Mouse (Mus musculus) stomach, embryonic 15.5 days (tissue): ENCODE results near the gene Grin2b. TPM values are rescaled to one million over a fixed set of nuclear protein-coding genes. Genes with fewer than 3 reads are reported as not detected.

Source experiments
- ATAC-seq: fragments of 200-750 bp; cut with Nextera tagmentation; 2 replicates; pipeline ENCODE4 v1.8.0; 2017; ENCODE audit warnings: low read depth, moderate number of reproducible peaks, moderate TSS enrichment; ENCODE audit not compliant: insufficient read depth, low FRiP score
- H3K27ac ChIP-seq: fragments of 300-500 bp; sonication (generic); 2 replicates; pipeline ENCODE4 v1.5.1; 2015; ENCODE audit warnings: mild to moderate bottlenecking, inconsistent platforms
- H3K27me3 ChIP-seq: fragments of 300-500 bp; sonication (generic); replicated peaks from 2 replicates; pipeline ENCODE4 v1.6.1; 2015; ENCODE audit warnings: inconsistent platforms
- H3K36me3 ChIP-seq: fragments of 300-500 bp; sonication (generic); 2 replicates; pipeline ENCODE4 v1.6.1; 2015; ENCODE audit warnings: inconsistent platforms
- H3K4me1 ChIP-seq: fragments of 300-500 bp; sonication (generic); 2 replicates; pipeline ENCODE4 v1.6.1; 2015; ENCODE audit warnings: inconsistent platforms
- H3K4me2 ChIP-seq: fragments of 300-500 bp; sonication (generic); 2 replicates; pipeline ENCODE4 v1.6.1; 2015; ENCODE audit warnings: mild to moderate bottlenecking, inconsistent platforms
- H3K4me3 ChIP-seq: fragments of 300-500 bp; sonication (generic); replicated peaks from 2 replicates; pipeline ENCODE4 v1.5.1; 2015; ENCODE audit warnings: inconsistent platforms
- H3K9ac ChIP-seq: fragments of 300-500 bp; sonication (generic); 2 replicates; pipeline ENCODE4 v1.6.1; 2015; ENCODE audit warnings: inconsistent platforms
- H3K9me3 ChIP-seq: fragments of 300-500 bp; sonication (generic); 2 replicates; pipeline ENCODE4 v1.6.1; 2016; ENCODE audit warnings: inconsistent platforms
- WGBS: fragments of 180-500 bp; shearing (Covaris S2); methylation state at CpG from one replicate; pipeline ENCODE4 v1.1.7; 2015; 5-methylcytosine and 5-hydroxymethylcytosine counted together
- polyA plus RNA-seq: library from polyadenylated mRNA; unstranded; fragments of >200 nt; fragmentation: Nextera tagmentation; extraction: Ambion mirVana; gene quantifications from 2 replicates; pipeline ENCODE4 v1.2.1, GENCODE M21; 2015

Gene Grin2b
- polyA plus RNA-seq, 1 experiment from 2014 or later = 0.83 TPM

DNA sequence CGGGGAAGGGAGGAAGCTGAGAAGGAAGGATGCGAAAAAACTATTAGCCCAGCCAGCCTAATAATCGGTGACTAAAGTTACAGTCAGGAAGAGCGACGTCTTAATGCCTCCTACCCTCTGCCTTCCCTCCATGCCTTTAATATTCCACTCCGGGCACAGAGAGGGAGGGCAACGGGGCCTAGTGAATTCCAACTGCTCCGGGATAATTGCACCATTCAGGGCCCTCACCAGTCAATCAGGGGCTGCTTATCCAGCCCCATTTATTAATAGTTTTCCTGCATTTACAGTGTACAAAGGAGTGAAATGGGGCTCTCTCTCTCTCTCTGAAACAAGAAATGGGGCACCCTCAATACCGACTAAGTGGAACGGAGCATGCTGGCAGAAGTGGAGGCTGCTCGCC is 11.2 kb downstream of the Grin2b start:
- ATAC-seq = no peak
- no peak overlapping the region for H3K27ac ChIP-seq
- H3K4me1 ChIP-seq = no peaks in the 10 kb centered on the region
- H3K4me2 ChIP-seq = no peak overlapping the region
- no peaks in the 10 kb centered on the region for H3K9me3 ChIP-seq
- H3K27me3 ChIP-seq = no peaks in the 10 kb centered on the region
- H3K9ac ChIP-seq = no peak overlapping the region
- WGBS = 74% methylated on average over 11 of the region's 11 CpGs
- H3K36me3 ChIP-seq = no peaks in the 10 kb centered on the region
- H3K4me3 ChIP-seq = no peak overlapping the region

GRCm38 (mm10) chr6:136153444-136153843 is 19.9 kb downstream of the Grin2b start:
- no peaks in the 10 kb centered on the region for H3K9me3 ChIP-seq
- no peaks in the 10 kb centered on the region for H3K36me3 ChIP-seq
- no peak overlapping the region for H3K4me3 ChIP-seq
- H3K27me3 ChIP-seq = no peaks in the 10 kb centered on the region
- no peak for ATAC-seq
- no peak overlapping the region for H3K27ac ChIP-seq
- no peak overlapping the region for H3K4me2 ChIP-seq
- 68% methylated on average over 9 of the region's 9 CpGs for WGBS
- no peaks in the 10 kb centered on the region for H3K4me1 ChIP-seq
- H3K9ac ChIP-seq = no peak overlapping the region

DNA sequence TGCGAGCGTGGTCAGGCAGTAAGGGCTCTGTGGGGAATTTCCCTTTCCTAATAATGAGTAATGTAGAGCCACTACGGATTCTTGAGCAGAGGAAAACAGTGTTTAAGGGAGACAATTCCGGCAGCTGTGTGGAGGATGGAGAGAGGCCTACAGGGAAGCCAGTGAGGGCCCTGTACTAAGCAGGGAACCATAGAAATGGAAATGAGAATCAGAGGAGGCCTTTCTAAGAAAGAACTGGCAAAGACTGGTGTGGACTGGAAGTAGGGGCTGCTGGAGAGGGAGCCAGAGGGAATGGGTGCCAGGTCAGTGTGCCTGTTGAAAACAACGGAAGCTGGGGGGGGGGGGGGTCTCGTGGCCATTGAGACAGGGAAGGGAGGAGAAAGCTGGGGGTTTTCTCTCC is 23.2 kb downstream of the Grin2b start:
- Histone ChIP-seq H3K27me3 (no peaks in the 10 kb centered on the region), H3K4me3 (no peak overlapping the region), H3K4me1 (no peaks in the 10 kb centered on the region), H3K9ac (no peak overlapping the region), H3K27ac (no peak overlapping the region), H3K36me3 (no peaks in the 10 kb centered on the region), H3K4me2 (no peak overlapping the region), H3K9me3 (no peaks in the 10 kb centered on the region)
- ATAC-seq = no peak
- WGBS = 59% methylated on average over 5 of the region's 6 CpGs

DNA sequence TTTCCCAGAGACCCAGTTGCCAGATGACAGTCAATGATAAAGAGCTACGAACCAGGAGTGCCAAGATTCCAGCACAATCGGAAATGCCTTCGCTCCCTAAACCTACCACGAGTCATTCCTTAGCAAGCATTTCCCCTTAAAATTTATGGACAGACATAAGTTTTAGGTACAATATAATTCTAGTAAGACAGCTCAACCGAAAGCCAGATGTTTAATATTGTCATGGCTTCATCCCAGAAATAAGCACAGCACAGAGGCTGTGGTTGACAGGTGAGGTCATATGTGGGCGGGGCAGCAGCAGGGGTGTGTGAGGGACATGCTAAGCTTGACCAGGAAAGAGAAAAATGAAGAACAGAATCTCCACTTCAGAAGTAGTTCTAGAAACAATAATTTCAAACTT is 33.3 kb downstream of the Grin2b start:
- H3K9me3 ChIP-seq = no peaks in the 10 kb centered on the region
- no peaks in the 10 kb centered on the region for H3K4me1 ChIP-seq
- no peaks in the 10 kb centered on the region for H3K36me3 ChIP-seq
- no peak overlapping the region for H3K27ac ChIP-seq
- no peak overlapping the region for H3K4me2 ChIP-seq
- H3K9ac ChIP-seq = no peak overlapping the region
- H3K4me3 ChIP-seq = no peak overlapping the region
- H3K27me3 ChIP-seq = no peaks in the 10 kb centered on the region
- ATAC-seq = no peak
- 67% methylated on average over 6 of the region's 6 CpGs for WGBS

DNA sequence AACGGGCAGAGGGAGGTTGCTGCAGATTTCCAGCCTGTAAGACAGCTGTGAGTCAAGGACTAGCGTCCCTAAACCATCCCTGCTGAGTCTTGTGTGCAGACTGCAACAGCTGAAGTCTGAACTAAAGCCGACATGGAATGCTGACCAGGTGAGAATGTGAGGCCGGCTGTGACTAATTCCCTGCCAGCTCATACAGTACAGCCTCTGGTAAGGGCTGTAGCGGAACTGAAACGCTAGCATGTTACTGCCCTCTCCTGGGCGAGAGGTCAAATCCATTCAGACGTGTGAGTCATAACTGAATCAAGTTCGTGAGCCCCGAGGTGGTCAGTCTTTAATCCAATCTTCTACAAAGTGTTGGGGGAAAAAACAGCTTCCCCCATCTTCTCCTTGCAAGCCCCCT is 42.9 kb downstream of the Grin2b start:
- Histone ChIP-seq H3K4me1 (no peaks in the 10 kb centered on the region), H3K9me3 (no peaks in the 10 kb centered on the region), H3K27ac (no peak overlapping the region), H3K9ac (no peak overlapping the region), H3K4me3 (no peak overlapping the region), H3K36me3 (no peaks in the 10 kb centered on the region), H3K27me3 (no peaks in the 10 kb centered on the region), H3K4me2 (no peak overlapping the region)
- peak; percentile 70; the same call in 1 of the 2 replicates for ATAC-seq
- WGBS = 23% methylated on average over 10 of the region's 10 CpGs

- no peak overlapping the region for H3K9ac ChIP-seq
- H3K9me3 ChIP-seq = no peaks in the 10 kb centered on the region
- no peaks in the 10 kb centered on the region for H3K36me3 ChIP-seq
- H3K27ac ChIP-seq = no peak overlapping the region
- no peaks in the 10 kb centered on the region for H3K27me3 ChIP-seq
- H3K4me2 ChIP-seq = no peak overlapping the region
- no peaks in the 10 kb centered on the region for H3K4me1 ChIP-seq
- 87% methylated on average over 3 of the region's 3 CpGs for WGBS
- H3K4me3 ChIP-seq = no peak overlapping the region
- no peak for ATAC-seq
Measured at GRCm38 (mm10) chr6:136122593-136122992, 50.7 kb downstream of the Grin2b start.

GRCm38 (mm10) chr6:136117390-136117789 is 55.9 kb downstream of the Grin2b start:
- Histone ChIP-seq H3K9me3 (no peaks in the 10 kb centered on the region), H3K4me2 (no peak overlapping the region), H3K36me3 (no peaks in the 10 kb centered on the region), H3K27ac (no peak overlapping the region), H3K4me3 (no peak overlapping the region), H3K9ac (no peak overlapping the region), H3K4me1 (no peaks in the 10 kb centered on the region), H3K27me3 (no peaks in the 10 kb centered on the region)
- WGBS = 90% methylated on average over 3 of the region's 3 CpGs
- no peak for ATAC-seq

- H3K4me3 ChIP-seq = no peak overlapping the region
- H3K36me3 ChIP-seq = no peaks in the 10 kb centered on the region
- ATAC-seq = no peak
- WGBS = 58% methylated on average over 6 of the region's 6 CpGs
- H3K9me3 ChIP-seq = no peaks in the 10 kb centered on the region
- no peak overlapping the region for H3K9ac ChIP-seq
- no peak overlapping the region for H3K27ac ChIP-seq
- no peaks in the 10 kb centered on the region for H3K27me3 ChIP-seq
- no peaks in the 10 kb centered on the region for H3K4me1 ChIP-seq
- no peak overlapping the region for H3K4me2 ChIP-seq
Measured at GRCm38 (mm10) chr6:136113639-136114410, 59.5 kb downstream of the Grin2b start.

GRCm38 (mm10) chr6:136109172-136109571 is 64.1 kb downstream of the Grin2b start:
- H3K36me3 ChIP-seq = no peaks in the 10 kb centered on the region
- WGBS = 74% methylated on average over 6 of the region's 6 CpGs
- ATAC-seq = no peak

DNA sequence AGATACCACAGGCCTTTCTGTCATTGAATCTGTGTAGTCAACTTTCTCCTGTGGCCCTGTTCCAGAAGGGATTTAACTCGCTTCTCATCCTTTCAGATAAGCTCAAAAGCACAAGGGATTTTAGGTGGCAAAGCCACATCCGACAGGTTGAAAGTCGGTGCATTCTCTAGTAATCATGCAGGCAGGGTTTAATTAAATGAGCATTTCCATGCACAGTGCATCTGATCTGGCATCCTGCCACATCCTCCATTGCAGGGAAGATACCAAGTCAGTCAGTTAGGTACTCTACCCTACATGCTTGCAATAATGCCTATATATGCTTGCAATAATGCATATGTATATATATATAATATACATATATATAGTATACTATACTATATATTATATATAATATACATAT is 64.8 kb downstream of the Grin2b start:
- H3K4me1 ChIP-seq = no peaks in the 10 kb centered on the region
- no peaks in the 10 kb centered on the region for H3K27me3 ChIP-seq
- H3K27ac ChIP-seq = no peak overlapping the region
- 85% methylated on average over 3 of the region's 3 CpGs for WGBS
- H3K4me2 ChIP-seq = no peak overlapping the region
- H3K4me3 ChIP-seq = no peak overlapping the region
- no peak for ATAC-seq
- no peak overlapping the region for H3K9ac ChIP-seq
- no peaks in the 10 kb centered on the region for H3K9me3 ChIP-seq
- H3K36me3 ChIP-seq = no peaks in the 10 kb centered on the region

More at GRCm38 (mm10) chr6:136109172-136109571, 64.1 kb downstream of the Grin2b start:
- no peak overlapping the region for H3K4me3 ChIP-seq
- H3K9me3 ChIP-seq = no peaks in the 10 kb centered on the region
- H3K4me1 ChIP-seq = no peaks in the 10 kb centered on the region
- no peak overlapping the region for H3K4me2 ChIP-seq
- H3K9ac ChIP-seq = no peak overlapping the region
- no peaks in the 10 kb centered on the region for H3K27me3 ChIP-seq
- H3K27ac ChIP-seq = no peak overlapping the region

GRCm38 (mm10) chr6:136105221-136105620 is 68.1 kb downstream of the Grin2b start:
- Histone ChIP-seq H3K4me3 (no peak overlapping the region), H3K36me3 (no peaks in the 10 kb centered on the region), H3K4me1 (no peaks in the 10 kb centered on the region), H3K9ac (no peak overlapping the region), H3K27me3 (no peaks in the 10 kb centered on the region), H3K9me3 (no peaks in the 10 kb centered on the region), H3K27ac (no peak overlapping the region), H3K4me2 (no peak overlapping the region)
- no peak for ATAC-seq
- 51% methylated on average over 2 of the region's 2 CpGs for WGBS

DNA sequence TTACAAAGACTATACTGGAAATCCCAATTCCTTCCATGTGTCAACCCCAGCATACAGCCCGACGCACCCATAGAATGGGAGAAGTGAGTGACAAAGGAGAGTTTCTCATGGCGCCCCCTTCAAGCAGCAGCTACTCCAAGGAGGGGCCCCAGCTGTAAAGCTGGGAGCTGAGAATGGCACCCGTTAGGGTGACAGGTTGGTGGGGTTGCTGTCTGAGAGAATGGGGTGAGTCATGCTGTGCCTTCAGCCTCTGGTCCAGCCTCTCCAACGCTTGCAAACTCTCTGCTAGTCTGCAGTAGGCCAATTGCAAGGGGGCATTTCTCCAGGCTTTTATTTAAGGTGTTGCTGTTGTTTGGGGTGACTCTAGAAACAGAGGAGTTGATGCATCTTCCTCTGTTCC is 73.1 kb downstream of the Grin2b start:
- no peak overlapping the region for H3K27ac ChIP-seq
- no peaks in the 10 kb centered on the region for H3K4me1 ChIP-seq
- no peak overlapping the region for H3K4me2 ChIP-seq
- H3K36me3 ChIP-seq = no peaks in the 10 kb centered on the region
- H3K9ac ChIP-seq = no peak overlapping the region
- ATAC-seq = no peak
- H3K4me3 ChIP-seq = no peak overlapping the region
- H3K9me3 ChIP-seq = no peaks in the 10 kb centered on the region
- no peaks in the 10 kb centered on the region for H3K27me3 ChIP-seq
- 78% methylated on average over 5 of the region's 5 CpGs for WGBS

DNA sequence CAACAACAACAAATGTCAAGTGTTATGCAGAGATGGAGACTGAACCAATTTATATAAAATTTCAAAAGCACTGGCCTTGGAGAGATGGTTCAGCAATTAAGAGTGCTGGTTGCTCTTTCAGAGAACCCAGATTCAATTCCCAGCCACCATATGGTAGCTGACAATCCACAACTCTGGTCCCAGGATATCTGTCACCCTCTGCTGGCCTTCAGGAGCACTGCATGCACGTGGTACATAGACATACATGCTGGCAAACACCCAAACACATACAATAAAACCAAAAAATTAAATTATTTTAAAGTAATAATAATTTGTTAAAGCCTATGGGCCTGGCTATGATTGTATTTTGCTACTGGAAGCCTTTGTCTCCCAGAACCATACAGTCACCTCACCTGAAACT is 77.0 kb downstream of the Grin2b start:
- no peak for ATAC-seq
- no peak overlapping the region for H3K4me2 ChIP-seq
- no peaks in the 10 kb centered on the region for H3K36me3 ChIP-seq
- no peaks in the 10 kb centered on the region for H3K4me1 ChIP-seq
- no peak overlapping the region for H3K4me3 ChIP-seq
- H3K9ac ChIP-seq = no peak overlapping the region
- WGBS = 13% methylated on average over 1 of the region's 1 CpGs
- H3K27ac ChIP-seq = no peak overlapping the region
- no peaks in the 10 kb centered on the region for H3K27me3 ChIP-seq
- H3K9me3 ChIP-seq = no peaks in the 10 kb centered on the region
